Mouse (Mus musculus) ES-E14 (cell line): ENCODE data around the gene Kcnj14. TPM values are rescaled to one million over a fixed set of nuclear protein-coding genes. Genes with fewer than 3 reads are reported as not detected.
A peak's percentile ranks its signal among the peaks of the same experiment; 100 is the strongest.

Experiments
- DNase-seq: peaks from one replicate; pipeline ENCODE4 v3.0.0-alpha.2; 2013; ENCODE audit warnings: low read depth, low spot score
- H3K27ac ChIP-seq: 2 replicates; pipeline ENCODE4 v1.5.1; 2012; ENCODE audit warnings: low read depth, mild to moderate bottlenecking, low read length, moderate library complexity, mixed read lengths; ENCODE audit not compliant: poor library complexity, insufficient read depth, severe bottlenecking
- H3K36me3 ChIP-seq: 2 replicates; pipeline ENCODE4 v1.6.1; 2012; ENCODE audit warnings: mild to moderate bottlenecking, low read length, moderate library complexity, mixed read lengths; ENCODE audit not compliant: control insufficient read depth, poor library complexity, insufficient read depth, severe bottlenecking
- H3K4me1 ChIP-seq, 2 experiments: fragments of 150-350 bp in 1 of 2; sonication (generic) in 1 of 2; 2 replicates each; pipeline ENCODE4 v1.6.1; 2012; ENCODE audit warnings: low read length in 2 of 2, mild to moderate bottlenecking in 1 of 2, mixed read lengths in 1 of 2; ENCODE audit not compliant: control insufficient read depth in 2 of 2, insufficient read depth in 2 of 2, poor library complexity in 1 of 2
- H3K4me3 ChIP-seq, 2 experiments: fragments of 150-350 bp in 1 of 2; sonication (generic) in 1 of 2; 2 replicates each; pipeline ENCODE4 v1.5.1; 2012; ENCODE audit warnings: low read length in 2 of 2, low read depth in 1 of 2, mild to moderate bottlenecking in 1 of 2, mixed read lengths in 1 of 2; ENCODE audit not compliant: insufficient read depth in 1 of 2, poor library complexity in 1 of 2, severe bottlenecking in 1 of 2
- H3K9ac ChIP-seq: 2 replicates; pipeline ENCODE4 v1.6.1; 2012; ENCODE audit warnings: low read depth, mild to moderate bottlenecking, low read length, mixed read lengths; ENCODE audit not compliant: poor library complexity, insufficient read depth, severe bottlenecking
- H3K9me3 ChIP-seq: fragments of 150-350 bp; sonication (generic); 2 replicates; pipeline ENCODE4 v1.6.1; 2012; ENCODE audit warnings: low read depth, mild to moderate bottlenecking, low read length; ENCODE audit not compliant: control insufficient read depth, insufficient read depth
- CHD2 ChIP-seq: IDR thresholded peaks from 2 replicates; pipeline ENCODE4 v1.6.1; 2014; ENCODE audit warnings: mild to moderate bottlenecking, low read depth, low read length, inconsistent platforms
- HCFC1 ChIP-seq: IDR thresholded peaks from 2 replicates; pipeline ENCODE4 v1.6.1; 2012; ENCODE audit warnings: low read length, inconsistent platforms, borderline replicate concordance; ENCODE audit not compliant: insufficient read depth
- MAFK ChIP-seq: IDR thresholded peaks from 2 replicates; pipeline ENCODE4 v1.6.1; 2014; ENCODE audit warnings: mild to moderate bottlenecking, low read depth, low read length, inconsistent platforms; ENCODE audit not compliant: insufficient read depth
- ZC3H11A ChIP-seq: IDR thresholded peaks from 2 replicates; pipeline ENCODE4 v1.6.1; 2012; ENCODE audit warnings: low read depth, mild to moderate bottlenecking, inconsistent platforms, low read length, borderline replicate concordance
- ZNF384 ChIP-seq: IDR thresholded peaks from 2 replicates; pipeline ENCODE4 v1.6.1; 2012; ENCODE audit warnings: low read depth, low read length, inconsistent platforms
- in situ Hi-C, 2 experiments: fragments of 600-800 bp; cut with MboI; formaldehyde crosslinking; loops; one replicate each; pipeline ENCODE4 v1.15.1; 2025; ENCODE audit warnings: low sequenced_read_pairs in 2 of 2, inconsistent platforms in 1 of 2; ENCODE audit not compliant: unreplicated experiment in 2 of 2
- total RNA-seq: library from RNA; depleted of rRNA; stranded (reverse); fragments of 300-350 nt; gene quantifications from 2 replicates; pipeline ENCODE4 v1.2.3, GENCODE M21; 2012

Kcnj14 gene
- total RNA-seq, 1 experiment, result 1.6 TPM

- no peak within 1 kb of the TSS; the same call in 1 of the 2 replicates for H3K27ac ChIP-seq
- H3K9me3 ChIP-seq, result no peaks in the 10 kb centered on the region
- in situ Hi-C loops, result no loop called here
- peaks cover 2 to 17% of the 10 kb centered on the region in 2 experiments; a peak in 3 of 4 replicates for H3K4me1 ChIP-seq
- TF ChIP-seq ZNF384, result no peak
- no peak for TF ChIP-seq HCFC1
- TF ChIP-seq MAFK, result no peak
- TF ChIP-seq CHD2, result no peak
- TF ChIP-seq ZC3H11A, result no peak
- H3K4me3 ChIP-seq, result peak within 1 kb of the TSS; percentile 80 to 89
- peak within 1 kb of the TSS; percentile 75 for H3K9ac ChIP-seq
- H3K36me3 ChIP-seq, result no peaks in the 10 kb centered on the region; the same call in 1 of the 2 replicates
- peak; percentile 66 for DNase-seq
Observed at GRCm38 (mm10) chr7:45784524-45785372, 39.8 kb downstream of the Kcnj14 start, which contains the start of gene Sult2b1. Sult2b1 (minus strand) TSS chr7:45784669.

DNA sequence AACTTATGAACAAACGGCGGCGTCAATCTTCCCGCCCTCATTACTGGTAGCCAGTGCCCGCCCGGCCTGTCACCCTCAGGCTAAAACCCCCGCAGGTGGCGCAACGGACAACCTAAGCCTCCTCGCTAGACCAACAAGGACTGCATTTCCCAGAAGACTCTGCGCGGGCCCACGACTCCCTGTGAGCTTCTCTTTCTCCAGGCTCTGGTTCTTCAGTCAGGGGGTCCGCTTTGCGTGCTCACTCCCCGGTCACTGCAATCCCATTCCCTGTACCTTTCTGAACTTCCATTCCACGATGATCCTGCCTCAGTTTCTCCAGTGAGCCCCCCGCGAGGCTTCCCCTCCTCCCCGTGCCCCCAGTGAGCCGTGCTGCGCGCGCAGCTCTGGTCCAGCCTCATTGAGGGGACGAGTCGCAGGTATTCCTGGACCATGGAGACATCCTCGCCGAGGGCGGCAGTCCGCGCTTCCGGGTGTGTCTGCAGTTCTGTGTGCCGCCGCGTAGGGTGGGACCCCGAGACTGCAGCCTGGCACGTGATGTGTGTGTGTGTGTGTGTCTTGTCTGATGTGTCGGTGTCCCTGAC, 41.0 kb downstream of the Kcnj14 start, which contains the start of gene Lmtk3:
Gene Lmtk3, plus strand, starts transcription at position 228 of the 581 bp plus-strand sequence.
- TF ChIP-seq MAFK (no peak), HCFC1 (peak; percentile 86), CHD2 (no peak)
- Histone ChIP-seq H3K9me3 (no peaks in the 10 kb centered on the region), H3K27ac (no peak within 1 kb of the TSS; the same call in 1 of the 2 replicates), H3K4me1 (peaks cover 2 to 20% of the 10 kb centered on the region in 2 experiments; a peak in 3 of 4 replicates), H3K9ac (peak within 1 kb of the TSS; percentile 75), H3K36me3 (no peaks in the 10 kb centered on the region), H3K4me3 (peak within 1 kb of the TSS; percentile 73 to 89)
- peak; percentile 56 for DNase-seq
- in situ Hi-C loops, result no loop called here

DNA sequence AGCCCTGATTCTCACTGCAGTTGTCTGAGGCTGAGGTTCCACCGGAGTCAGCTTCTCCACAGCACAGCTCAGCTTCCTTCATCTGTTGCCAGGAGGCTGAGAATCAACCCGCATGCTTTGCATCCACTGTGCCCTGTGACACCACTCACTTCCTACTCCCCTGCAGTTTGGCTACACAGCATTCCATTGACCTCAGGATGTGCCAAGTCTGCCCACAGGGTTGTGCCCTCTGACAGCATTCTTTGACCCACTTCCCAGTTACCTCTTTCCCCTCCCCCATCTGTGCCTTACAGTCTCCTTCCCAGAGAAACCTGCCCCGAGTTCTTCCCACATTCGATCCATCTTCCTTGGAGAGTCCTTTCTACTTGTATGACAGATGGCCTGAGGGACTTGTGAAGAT, 42.3 kb downstream of the Kcnj14 start:
- no peak overlapping the region for H3K4me3 ChIP-seq
- in situ Hi-C loops, result no loop called here

GRCm38 (mm10) chr7:45779081-45779641, 45.4 kb downstream of the Kcnj14 start:
- peaks cover 0 to 3% of the 10 kb centered on the region in 2 experiments; a peak in 1 of 4 replicates for H3K4me1 ChIP-seq
- in situ Hi-C loops, result no loop called here
- no peak overlapping the region for H3K4me3 ChIP-seq
- H3K36me3 ChIP-seq, result no peaks in the 10 kb centered on the region
- no peak overlapping the region for H3K27ac ChIP-seq
- H3K9me3 ChIP-seq, result no peaks in the 10 kb centered on the region
- no peak for TF ChIP-seq HCFC1
- no peak for TF ChIP-seq ZNF384
- no peak for TF ChIP-seq ZC3H11A
- TF ChIP-seq MAFK, result no peak
- no peak for DNase-seq
- H3K9ac ChIP-seq, result no peak overlapping the region

More for the DNA sequence above, 42.3 kb downstream of the Kcnj14 start:
- Histone ChIP-seq H3K4me1 (peaks cover 2 to 13% of the 10 kb centered on the region in 2 experiments; a peak in 2 of 4 replicates), H3K9me3 (no peaks in the 10 kb centered on the region), H3K27ac (no peak overlapping the region), H3K9ac (no peak overlapping the region), H3K36me3 (no peaks in the 10 kb centered on the region)
- TF ChIP-seq HCFC1, result no peak
- DNase-seq, result no peak
